Mouse (Mus musculus) midbrain, embryonic 10.5 days (tissue): ENCODE results near the gene Evi5. TPM values are rescaled to one million over a fixed set of nuclear protein-coding genes. Genes with fewer than 3 reads are reported as not detected.

Experiments used
- DNase-seq: peaks from one replicate; pipeline ENCODE4 v3.0.0-alpha.2; 2017; ENCODE audit warnings: low spot score
- H3K27ac ChIP-seq: fragments of 300-500 bp; sonication (generic); replicated peaks from 2 replicates; pipeline ENCODE4 v1.5.1; 2016; ENCODE audit warnings: mild to moderate bottlenecking
- H3K27me3 ChIP-seq: fragments of 300-500 bp; sonication (generic); 2 replicates; pipeline ENCODE4 v1.6.1; 2016; ENCODE audit warnings: low read depth, mild to moderate bottlenecking; ENCODE audit not compliant: poor library complexity, severe bottlenecking
- H3K36me3 ChIP-seq: fragments of 300-500 bp; sonication (generic); 2 replicates; pipeline ENCODE4 v1.6.1; 2016; ENCODE audit warnings: mild to moderate bottlenecking, moderate library complexity
- H3K4me1 ChIP-seq: fragments of 300-500 bp; sonication (generic); 2 replicates; pipeline ENCODE4 v1.6.1; 2016
- H3K4me3 ChIP-seq: fragments of 300-500 bp; sonication (generic); 2 replicates; pipeline ENCODE4 v1.5.1; 2016; ENCODE audit warnings: mild to moderate bottlenecking, moderate library complexity
- H3K9me3 ChIP-seq: fragments of 300-500 bp; sonication (generic); replicated peaks from 2 replicates; pipeline ENCODE4 v1.6.1; 2016; ENCODE audit warnings: mild to moderate bottlenecking
- WGBS: fragments of 180-500 bp; shearing (Covaris S2); methylation state at CpG from one replicate; pipeline ENCODE4 v1.1.7; 2016; 5-methylcytosine and 5-hydroxymethylcytosine counted together
- polyA plus RNA-seq: library from polyadenylated mRNA; unstranded; fragments of >200 nt; fragmentation: Nextera tagmentation; extraction: Ambion mirVana; gene quantifications from 2 replicates; pipeline ENCODE4 v1.2.1, GENCODE M21; 2016

Evi5 gene
- polyA plus RNA-seq = 42.3 and 45.0 TPM in 2 replicates

- Histone ChIP-seq H3K4me3 (no peak within 1 kb of the TSS), H3K27ac (no peak within 1 kb of the TSS), H3K27me3 (peaks cover 17% of the 10 kb centered on the region), H3K9me3 (no peaks in the 10 kb centered on the region), H3K36me3 (no peaks in the 10 kb centered on the region), H3K4me1 (no peaks in the 10 kb centered on the region)
- DNase-seq = no peak
- WGBS = 46% methylated on average over 4 of the region's 4 CpGs
These were observed at the start of gene Evi5 for GRCm38 (mm10) chr5:107874561-107875260. Gene Evi5 (minus strand): TSS chr5:107875107.

- H3K27me3 ChIP-seq = no peaks in the 10 kb centered on the region
- no peak overlapping the region for H3K4me3 ChIP-seq
- H3K36me3 ChIP-seq = no peaks in the 10 kb centered on the region
- no peaks in the 10 kb centered on the region for H3K9me3 ChIP-seq
- no peak overlapping the region for H3K27ac ChIP-seq
- DNase-seq = no peak
- H3K4me1 ChIP-seq = no peaks in the 10 kb centered on the region
- 80% methylated on average over 8 of the region's 8 CpGs for WGBS
These were observed 49.7 kb upstream of the Evi5 start for GRCm38 (mm10) chr5:107924564-107924963.

GRCm38 (mm10) chr5:107922836-107923235, 47.9 kb upstream of the Evi5 start:
- Histone ChIP-seq H3K4me3 (no peak overlapping the region), H3K9me3 (no peaks in the 10 kb centered on the region), H3K27me3 (no peaks in the 10 kb centered on the region), H3K4me1 (no peaks in the 10 kb centered on the region), H3K27ac (no peak overlapping the region), H3K36me3 (no peaks in the 10 kb centered on the region)
- WGBS = 84% methylated on average over 1 of the region's 1 CpGs
- no peak for DNase-seq

- Histone ChIP-seq H3K27ac (no peak overlapping the region), H3K27me3 (no peaks in the 10 kb centered on the region), H3K9me3 (no peaks in the 10 kb centered on the region), H3K36me3 (no peaks in the 10 kb centered on the region), H3K4me3 (no peak overlapping the region), H3K4me1 (no peaks in the 10 kb centered on the region)
- DNase-seq = no peak
- WGBS = 65% methylated on average over 2 of the region's 2 CpGs
These were observed 46.7 kb upstream of the Evi5 start for GRCm38 (mm10) chr5:107921400-107922252.

- no peak for DNase-seq
- Histone ChIP-seq H3K27me3 (no peaks in the 10 kb centered on the region), H3K4me1 (0 out of 2 replicates have a peak, but pooled peaks cover 4% of the 10 kb centered on the region), H3K36me3 (0 out of 2 replicates have a peak, but pooled peaks cover 4% of the 10 kb centered on the region), H3K9me3 (no peaks in the 10 kb centered on the region), H3K4me3 (no peak overlapping the region), H3K27ac (no peak overlapping the region)
- 45% methylated on average over 4 of the region's 4 CpGs for WGBS
These were observed 40.4 kb upstream of the Evi5 start for GRCm38 (mm10) chr5:107915280-107915679.

- no peaks in the 10 kb centered on the region for H3K27me3 ChIP-seq
- no peak for DNase-seq
- H3K4me1 ChIP-seq = 0 out of 2 replicates have a peak, but pooled peaks cover 4% of the 10 kb centered on the region
- no peak overlapping the region for H3K27ac ChIP-seq
- H3K36me3 ChIP-seq = peaks cover 47% of the 10 kb centered on the region
- WGBS = 92% methylated on average over 5 of the region's 5 CpGs
- H3K9me3 ChIP-seq = no peaks in the 10 kb centered on the region
- H3K4me3 ChIP-seq = no peak overlapping the region
These were observed 36.1 kb upstream of the Evi5 start for GRCm38 (mm10) chr5:107911012-107911411.

- Histone ChIP-seq H3K4me3 (no peak overlapping the region), H3K27ac (no peak overlapping the region), H3K4me1 (0 out of 2 replicates have a peak, but pooled peaks cover under 1% of the 10 kb centered on the region), H3K27me3 (no peaks in the 10 kb centered on the region), H3K36me3 (peaks cover 55% of the 10 kb centered on the region), H3K9me3 (no peaks in the 10 kb centered on the region)
- 74% methylated on average over 5 of the region's 5 CpGs for WGBS
- DNase-seq = no peak
These were observed 35.2 kb upstream of the Evi5 start for GRCm38 (mm10) chr5:107910084-107910616.

GRCm38 (mm10) chr5:107909668-107910067, 34.8 kb upstream of the Evi5 start:
- Histone ChIP-seq H3K27ac (no peak overlapping the region), H3K4me3 (no peak overlapping the region), H3K9me3 (no peaks in the 10 kb centered on the region), H3K36me3 (peaks cover 60% of the 10 kb centered on the region), H3K27me3 (no peaks in the 10 kb centered on the region), H3K4me1 (no peaks in the 10 kb centered on the region)
- WGBS = 87% methylated on average over 3 of the region's 3 CpGs
- no peak for DNase-seq

- Histone ChIP-seq H3K36me3 (peaks cover 71% of the 10 kb centered on the region), H3K27ac (no peak overlapping the region), H3K9me3 (no peaks in the 10 kb centered on the region), H3K4me1 (no peaks in the 10 kb centered on the region), H3K27me3 (no peaks in the 10 kb centered on the region), H3K4me3 (no peak overlapping the region)
- DNase-seq = no peak
- WGBS = 96% methylated on average over 2 of the region's 2 CpGs
These were observed 33.7 kb upstream of the Evi5 start for GRCm38 (mm10) chr5:107908514-107909110.

- Histone ChIP-seq H3K27me3 (no peaks in the 10 kb centered on the region), H3K27ac (no peak overlapping the region), H3K36me3 (peaks cover 75% of the 10 kb centered on the region), H3K9me3 (no peaks in the 10 kb centered on the region), H3K4me1 (peaks cover 13% of the 10 kb centered on the region), H3K4me3 (no peak overlapping the region)
- 88% methylated on average over 3 of the region's 3 CpGs for WGBS
- DNase-seq = no peak
These were observed 29.4 kb upstream of the Evi5 start for GRCm38 (mm10) chr5:107904325-107904724.

GRCm38 (mm10) chr5:107901014-107901615, 26.2 kb upstream of the Evi5 start:
- Histone ChIP-seq H3K27ac (peak overlapping the region; percentile 99), H3K9me3 (no peaks in the 10 kb centered on the region), H3K36me3 (peaks cover 43% of the 10 kb centered on the region), H3K4me3 (peak overlapping the region; percentile 99), H3K27me3 (no peaks in the 10 kb centered on the region), H3K4me1 (peaks cover 13% of the 10 kb centered on the region)
- no peak for DNase-seq
- WGBS = under 1% methylated on average over 23 of the region's 23 CpGs
